In genomic region chr2:180967010-180967763, GRCm38 (mm10) we compare ENCODE assay signal across 8 mouse cellular contexts. TPM values are rescaled to one million over a fixed set of nuclear protein-coding genes. Genes with fewer than 3 reads are reported as not detected.
A peak's percentile ranks its signal among the peaks of the same experiment; 100 is the strongest.
DNase-seq lines count a peak whose midpoint lies in the region; ATAC-seq lines count a peak whose summit lies in the region.

TSS of gene Arfgap1 (plus strand) at chr2:180967225.

- H3K4me1 ChIP-seq in heart, embryonic 14.5 days (ENCODE audit: control insufficient read depth in 2 of 2, insufficient read depth in 2 of 2, low read length in 2 of 2): peaks cover 14 to 35% of the 10 kb centered on the region in 2 experiments
- peaks cover 49% of the 10 kb centered on the region for H3K4me1 ChIP-seq in liver, embryonic 13.5 days (replicated peaks)
- H3K4me1 ChIP-seq in stomach, embryonic 16.5 days (ENCODE audit: control insufficient read depth, insufficient read depth, low read length): peaks cover 33% of the 10 kb centered on the region

- H3K4me2 ChIP-seq in heart, embryonic 14.5 days (ENCODE audit: low read length): peak within 1 kb of the TSS; percentile 87
- peak within 1 kb of the TSS; percentile 90 for H3K4me2 ChIP-seq in liver, embryonic 13.5 days
- H3K4me2 ChIP-seq in stomach, embryonic 16.5 days (ENCODE audit: low read depth, low read length): peak within 1 kb of the TSS; percentile 74

- under 1% methylated on average over 56 of the region's 57 CpGs for WGBS in heart, embryonic 14.5 days
- under 1% methylated on average over 57 of the region's 57 CpGs for WGBS in liver, embryonic 13.5 days (ENCODE audit: insufficient replicate concordance)
- under 1% methylated on average over 57 of the region's 57 CpGs for WGBS in stomach, embryonic 16.5 days

- DNase-seq in CD4-positive, CD25-positive, alpha-beta regulatory T cell, adult 2 months (ENCODE audit: low read depth, low spot score): peak; percentile 93
- DNase-seq in c-Kit-negative CD71-positive TER-119-positive erythroid progenitor cells, embryonic 14.5 days (ENCODE audit: low read depth, low spot score): peak; percentile 71
- DNase-seq in fibroblast of lung, adult 2 months (ENCODE audit: low read depth): peak; percentile 73
- peak; percentile 94 for DNase-seq in kidney, postnatal 14 days
- peak; percentile 79 for DNase-seq in liver, embryonic 13.5 days
- DNase-seq in neural tube, embryonic 10.5 days (ENCODE audit: extremely low spot score, low spot score): peak; percentile 87

- H3K27me3 ChIP-seq in heart, embryonic 14.5 days (ENCODE audit: control insufficient read depth, insufficient read depth, low read length): no peaks in the 10 kb centered on the region
- no peaks in the 10 kb centered on the region for H3K27me3 ChIP-seq in liver, embryonic 13.5 days
- no peaks in the 10 kb centered on the region for H3K27me3 ChIP-seq in stomach, embryonic 16.5 days (ENCODE audit: control insufficient read depth, insufficient read depth, low read length)

- peak within 1 kb of the TSS; percentile 92 to 95 for H3K27ac ChIP-seq in heart, embryonic 14.5 days (replicated peaks in 1 of 2; ENCODE audit: control insufficient read depth in 1 of 2, insufficient read depth in 1 of 2, low read depth in 2 of 2, low read length in 2 of 2)
- H3K27ac ChIP-seq in liver, embryonic 13.5 days: peak within 1 kb of the TSS; percentile 87
- peak within 1 kb of the TSS; percentile 90 for H3K27ac ChIP-seq in stomach, embryonic 16.5 days (ENCODE audit: low read length)

- peak within 1 kb of the TSS; percentile 84 to 94 for H3K4me3 ChIP-seq in heart, embryonic 14.5 days (ENCODE audit: control insufficient read depth in 1 of 2, insufficient read depth in 1 of 2, low read depth in 1 of 2, low read length in 2 of 2)
- peak within 1 kb of the TSS; percentile 96 for H3K4me3 ChIP-seq in liver, embryonic 13.5 days (replicated peaks)
- H3K4me3 ChIP-seq in stomach, embryonic 16.5 days (replicated peaks; ENCODE audit: low read length): peak within 1 kb of the TSS; percentile 81

- no peaks in the 10 kb centered on the region for H3K9me3 ChIP-seq in heart, embryonic 14.5 days (ENCODE audit: control insufficient read depth, low read length)
- H3K9me3 ChIP-seq in liver, embryonic 13.5 days (replicated peaks): no peaks in the 10 kb centered on the region
- no peaks in the 10 kb centered on the region for H3K9me3 ChIP-seq in stomach, embryonic 16.5 days (replicated peaks; ENCODE audit: control insufficient read depth, low read length)

- peak; percentile 84 for ATAC-seq in heart, embryonic 14.5 days (ENCODE audit: insufficient number of reproducible peaks, insufficient read depth, low FRiP score, low read depth)
- ATAC-seq in liver, embryonic 13.5 days (ENCODE audit: low read depth): peak; percentile 92
- ATAC-seq in stomach, embryonic 16.5 days (ENCODE audit: insufficient read depth, low FRiP score): peak; percentile 89

- peak within 1 kb of the TSS; percentile 96 for H3K9ac ChIP-seq in heart, embryonic 14.5 days (ENCODE audit: low read length)
- peak within 1 kb of the TSS; percentile 96 for H3K9ac ChIP-seq in liver, embryonic 13.5 days
- H3K9ac ChIP-seq in stomach, embryonic 16.5 days (ENCODE audit: low read length): peak within 1 kb of the TSS; percentile 95

- peaks cover 35% of the 10 kb centered on the region for H3K36me3 ChIP-seq in heart, embryonic 14.5 days (ENCODE audit: control insufficient read depth, insufficient read depth, low read length)
- H3K36me3 ChIP-seq in liver, embryonic 13.5 days: peaks cover 35% of the 10 kb centered on the region
- peaks cover 9% of the 10 kb centered on the region; the same call in 1 of the 2 replicates for H3K36me3 ChIP-seq in stomach, embryonic 16.5 days (ENCODE audit: control insufficient read depth, insufficient read depth, low read length)

RNA-seq across cellular contexts. Expression of gene Arfgap1, which starts in this region (rescaled TPM):
- polyA plus RNA-seq in heart, embryonic 14.5 days (2014; fragmentation: Nextera tagmentation; extraction: Ambion mirVana): 53.7 and 59.0 TPM in 2 replicates
- 33.4 TPM in 2 replicates for polyA plus RNA-seq in liver, embryonic 13.5 days (2015; fragmentation: Nextera tagmentation; extraction: Ambion mirVana)
- 104 and 108 TPM in 2 replicates for polyA plus RNA-seq in stomach, embryonic 16.5 days (2015; fragmentation: Nextera tagmentation; extraction: Ambion mirVana)

Comparison
In these comparisons a context has a peak if more than half of its experiments do, and no peak if none do; other contexts are left out.
1. Peak in every context shown above with its lines: DNase-seq, ATAC-seq, H3K4me3 ChIP-seq and H3K27ac ChIP-seq.